Mouse (Mus musculus): Measurements from ENCODE around the gene Fam228b. TPM values are rescaled to one million over a fixed set of nuclear protein-coding genes. Genes with fewer than 3 reads are reported as not detected.
A peak's percentile ranks its signal among the peaks of the same experiment; 100 is the strongest.
"Not testable (repeated sequence)": the region's sequence is repeated elsewhere in the genome, so short reads cannot be mapped to it uniquely, and the experiment has no call there.

Gene Fam228b
- polyA plus RNA-seq, 1 experiment from 2014 or later: 3.4 TPM

DNA sequence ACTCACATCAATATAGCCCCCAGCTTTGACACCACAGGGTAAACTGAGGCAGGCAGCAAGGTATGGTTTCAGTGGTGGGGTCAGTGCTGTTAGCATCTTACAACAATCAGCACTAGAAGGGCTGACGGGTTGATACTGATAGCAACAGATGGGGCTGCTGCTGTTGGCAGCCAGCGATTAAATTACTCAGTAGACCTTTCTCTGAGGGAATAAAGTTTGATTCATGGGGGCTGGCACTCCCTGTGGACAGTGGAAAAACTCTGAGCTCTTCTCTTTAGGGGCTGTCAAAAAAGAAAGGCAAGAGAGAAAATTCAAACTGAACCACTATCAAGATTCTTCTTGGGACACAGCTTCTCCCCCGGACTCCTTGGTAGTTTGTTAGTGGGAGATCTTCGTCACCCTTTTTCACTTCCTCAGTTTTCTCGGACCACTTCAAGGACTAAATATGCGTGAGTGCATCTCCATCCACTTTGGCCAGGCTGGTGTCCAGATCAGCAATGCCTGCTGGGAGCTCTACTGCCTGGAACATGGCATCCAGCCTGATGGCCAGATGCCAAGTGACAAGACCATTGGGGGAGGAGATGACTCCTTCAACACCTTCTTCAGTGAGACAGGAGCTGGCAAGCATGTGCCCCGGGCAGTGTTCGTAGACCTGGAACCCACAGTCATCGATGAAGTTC lies 12.8 kb upstream of the Fam228b start:
- not testable (repeated sequence) for H3K4me2 ChIP-seq; H3K9me3 ChIP-seq; ATAC-seq (ENCODE audit: low FRiP score); H3K27me3 ChIP-seq; H3K9ac ChIP-seq; H3K27ac ChIP-seq; H3K4me1 ChIP-seq (replicated peaks); H3K36me3 ChIP-seq; H3K4me3 ChIP-seq
- WGBS: 89% methylated on average over 9 of the region's 9 CpGs

GRCm38 (mm10) chr12:4781270-4781669 lies 12.2 kb upstream of the Fam228b start:
- Histone ChIP-seq H3K9me3 (no peaks in the 10 kb centered on the region), H3K27ac (no peak overlapping the region), H3K27me3 (no peaks in the 10 kb centered on the region), H3K4me3 (no peak overlapping the region), H3K9ac (no peak overlapping the region), H3K4me2 (no peak overlapping the region), H3K36me3 (no peaks in the 10 kb centered on the region), H3K4me1 (replicated peaks) (no peaks in the 10 kb centered on the region)
- 92% methylated on average over 1 of the region's 1 CpGs for WGBS
- ATAC-seq (ENCODE audit: low FRiP score): no peak

DNA sequence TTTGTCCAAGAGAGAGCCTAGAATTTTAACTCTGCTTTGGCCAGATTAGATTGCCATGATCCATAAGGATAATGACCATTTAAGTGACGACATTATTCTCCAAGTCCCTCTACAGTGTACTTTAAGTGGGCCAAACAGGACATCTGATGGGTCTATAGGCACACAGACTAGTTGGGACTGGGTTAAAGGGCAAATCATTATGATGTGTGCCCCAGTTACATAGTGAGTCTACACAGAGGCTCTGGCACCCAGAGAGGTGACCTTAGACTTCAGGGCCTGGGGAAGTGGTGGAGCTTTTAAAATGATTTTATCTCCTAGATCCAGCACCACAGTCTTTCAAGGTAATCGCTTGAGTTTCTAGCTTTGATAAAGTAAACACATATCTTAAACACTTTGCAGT lies 11.2 kb upstream of the Fam228b start:
- ATAC-seq (ENCODE audit: low FRiP score): no peak
- Histone ChIP-seq H3K36me3 (no peaks in the 10 kb centered on the region), H3K27me3 (no peaks in the 10 kb centered on the region), H3K4me3 (no peak overlapping the region), H3K9me3 (no peaks in the 10 kb centered on the region), H3K27ac (no peak overlapping the region), H3K9ac (no peak overlapping the region), H3K4me2 (no peak overlapping the region), H3K4me1 (replicated peaks) (no peaks in the 10 kb centered on the region)
- 70% methylated on average over 2 of the region's 2 CpGs for WGBS

GRCm38 (mm10) chr12:4777734-4778133 lies 8.7 kb upstream of the Fam228b start:
- 92% methylated on average over 6 of the region's 6 CpGs for WGBS
- Histone ChIP-seq H3K4me1 (replicated peaks) (no peaks in the 10 kb centered on the region), H3K27me3 (no peaks in the 10 kb centered on the region), H3K9me3 (no peaks in the 10 kb centered on the region), H3K27ac (no peak overlapping the region), H3K36me3 (no peaks in the 10 kb centered on the region), H3K4me2 (no peak overlapping the region), H3K4me3 (no peak overlapping the region), H3K9ac (no peak overlapping the region)
- ATAC-seq (ENCODE audit: low FRiP score): no peak

DNA sequence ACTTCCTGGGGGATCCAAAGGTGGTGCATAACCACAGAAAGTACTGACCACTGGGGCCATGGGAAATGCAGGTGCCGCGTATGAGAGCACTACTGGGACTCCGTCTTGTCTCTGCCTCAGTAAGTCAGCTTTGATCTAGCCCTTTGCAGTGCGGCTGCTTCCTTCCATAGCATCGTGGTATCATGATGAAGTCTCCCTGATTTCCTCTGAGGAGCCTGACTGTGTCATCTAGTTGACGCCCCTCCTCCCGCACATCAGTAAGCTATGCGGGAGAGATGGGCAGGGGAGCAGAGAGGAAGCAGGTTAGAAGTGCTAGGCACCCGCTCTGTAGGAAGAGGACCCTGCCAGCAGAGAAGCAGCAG lies 6.5 kb upstream of the Fam228b start:
- Histone ChIP-seq H3K4me2 (no peak overlapping the region), H3K27me3 (no peaks in the 10 kb centered on the region), H3K9ac (no peak overlapping the region), H3K27ac (no peak overlapping the region), H3K9me3 (no peaks in the 10 kb centered on the region), H3K36me3 (no peaks in the 10 kb centered on the region), H3K4me1 (replicated peaks) (no peaks in the 10 kb centered on the region), H3K4me3 (no peak overlapping the region)
- no peak for ATAC-seq (ENCODE audit: low FRiP score)
- 82% methylated on average over 9 of the region's 9 CpGs for WGBS

- H3K4me2 ChIP-seq: no peak overlapping the region
- ATAC-seq (ENCODE audit: low FRiP score): no peak
- no peaks in the 10 kb centered on the region for H3K27me3 ChIP-seq
- no peak overlapping the region for H3K4me3 ChIP-seq
- no peaks in the 10 kb centered on the region for H3K9me3 ChIP-seq
- no peaks in the 10 kb centered on the region for H3K36me3 ChIP-seq
- no peak overlapping the region for H3K27ac ChIP-seq
- H3K9ac ChIP-seq: no peak overlapping the region
- no peaks in the 10 kb centered on the region for H3K4me1 ChIP-seq (replicated peaks)
- WGBS: 94% methylated on average over 8 of the region's 8 CpGs
Measured at GRCm38 (mm10) chr12:4774895-4775587, 6.0 kb upstream of the Fam228b start.

GRCm38 (mm10) chr12:4769333-4769723 lies 261 bp upstream of the Fam228b start:
- Histone ChIP-seq H3K9ac (peak overlapping the region; percentile 83), H3K4me2 (peak overlapping the region; percentile 65), H3K27ac (peak overlapping the region; percentile 96), H3K9me3 (no peaks in the 10 kb centered on the region), H3K4me1 (replicated peaks) (peaks cover 4% of the 10 kb centered on the region; the same call in 1 of the 2 replicates), H3K4me3 (peak overlapping the region; percentile 62), H3K27me3 (no peaks in the 10 kb centered on the region), H3K36me3 (no peaks in the 10 kb centered on the region)
- ATAC-seq (ENCODE audit: low FRiP score): peak; percentile 61
- 19% methylated on average over 13 of the region's 13 CpGs for WGBS

GRCm38 (mm10) chr12:4757060-4757459 lies 12.0 kb downstream of the Fam228b start:
- Histone ChIP-seq H3K9me3 (0 out of 2 replicates have a peak, but pooled peaks cover 3% of the 10 kb centered on the region), H3K4me2 (no peak overlapping the region), H3K36me3 (0 out of 2 replicates have a peak, but pooled peaks cover 3% of the 10 kb centered on the region), H3K4me1 (replicated peaks) (no peaks in the 10 kb centered on the region), H3K9ac (no peak overlapping the region), H3K4me3 (no peak overlapping the region), H3K27me3 (no peaks in the 10 kb centered on the region), H3K27ac (no peak overlapping the region)
- 90% methylated on average over 1 of the region's 1 CpGs for WGBS
- no peak for ATAC-seq (ENCODE audit: low FRiP score)

- H3K27ac ChIP-seq; H3K9me3 ChIP-seq; H3K9ac ChIP-seq; H3K4me3 ChIP-seq; H3K27me3 ChIP-seq; ATAC-seq (ENCODE audit: low FRiP score); H3K36me3 ChIP-seq; H3K4me1 ChIP-seq (replicated peaks); H3K4me2 ChIP-seq: not testable (repeated sequence)
- 91% methylated on average over 4 of the region's 4 CpGs for WGBS
Measured at GRCm38 (mm10) chr12:4754451-4754850, 14.6 kb downstream of the Fam228b start.

GRCm38 (mm10) chr12:4744486-4744885 lies 24.6 kb downstream of the Fam228b start:
- 93% methylated on average over 10 of the region's 10 CpGs for WGBS
- Histone ChIP-seq H3K4me1 (replicated peaks) (no peaks in the 10 kb centered on the region), H3K4me3 (no peak overlapping the region), H3K9me3 (no peaks in the 10 kb centered on the region), H3K27me3 (no peaks in the 10 kb centered on the region), H3K36me3 (no peaks in the 10 kb centered on the region), H3K27ac (no peak overlapping the region), H3K4me2 (no peak overlapping the region), H3K9ac (no peak overlapping the region)
- no peak for ATAC-seq (ENCODE audit: low FRiP score)

DNA sequence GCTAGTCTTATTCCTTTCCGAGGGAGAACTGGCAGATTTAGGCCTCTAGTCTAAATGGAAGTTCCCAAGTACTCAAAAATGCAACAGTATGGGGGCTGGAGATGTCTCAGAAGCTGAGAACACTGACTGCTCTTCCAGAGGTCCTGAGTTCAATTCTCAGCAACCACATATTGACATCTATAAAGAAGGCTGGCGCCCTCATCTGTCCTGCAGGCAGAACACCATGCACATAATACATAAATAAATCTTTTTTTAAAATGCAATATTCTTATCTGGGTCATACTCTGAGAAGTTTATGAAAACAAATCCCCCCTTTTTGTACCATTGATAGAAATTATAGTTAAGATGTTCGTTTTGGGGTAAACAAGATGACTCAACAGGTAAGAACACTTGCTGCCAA lies 26.9 kb downstream of the Fam228b start:
- Histone ChIP-seq H3K9ac (no peak overlapping the region), H3K4me2 (no peak overlapping the region), H3K27me3 (no peaks in the 10 kb centered on the region), H3K27ac (no peak overlapping the region), H3K9me3 (no peaks in the 10 kb centered on the region), H3K4me1 (replicated peaks) (no peaks in the 10 kb centered on the region), H3K4me3 (no peak overlapping the region), H3K36me3 (no peaks in the 10 kb centered on the region)
- 90% methylated on average over 3 of the region's 3 CpGs for WGBS
- ATAC-seq (ENCODE audit: low FRiP score): no peak

GRCm38 (mm10) chr12:4740823-4741222 lies 28.2 kb downstream of the Fam228b start:
- ATAC-seq (ENCODE audit: low FRiP score): no peak
- H3K9me3 ChIP-seq: no peaks in the 10 kb centered on the region
- 81% methylated on average over 7 of the region's 7 CpGs for WGBS
- H3K27ac ChIP-seq: no peak overlapping the region
- H3K27me3 ChIP-seq: no peaks in the 10 kb centered on the region
- no peak overlapping the region for H3K9ac ChIP-seq
- H3K4me2 ChIP-seq: no peak overlapping the region
- no peaks in the 10 kb centered on the region for H3K4me1 ChIP-seq (replicated peaks)
- H3K4me3 ChIP-seq: no peak overlapping the region
- H3K36me3 ChIP-seq: no peaks in the 10 kb centered on the region

DNA sequence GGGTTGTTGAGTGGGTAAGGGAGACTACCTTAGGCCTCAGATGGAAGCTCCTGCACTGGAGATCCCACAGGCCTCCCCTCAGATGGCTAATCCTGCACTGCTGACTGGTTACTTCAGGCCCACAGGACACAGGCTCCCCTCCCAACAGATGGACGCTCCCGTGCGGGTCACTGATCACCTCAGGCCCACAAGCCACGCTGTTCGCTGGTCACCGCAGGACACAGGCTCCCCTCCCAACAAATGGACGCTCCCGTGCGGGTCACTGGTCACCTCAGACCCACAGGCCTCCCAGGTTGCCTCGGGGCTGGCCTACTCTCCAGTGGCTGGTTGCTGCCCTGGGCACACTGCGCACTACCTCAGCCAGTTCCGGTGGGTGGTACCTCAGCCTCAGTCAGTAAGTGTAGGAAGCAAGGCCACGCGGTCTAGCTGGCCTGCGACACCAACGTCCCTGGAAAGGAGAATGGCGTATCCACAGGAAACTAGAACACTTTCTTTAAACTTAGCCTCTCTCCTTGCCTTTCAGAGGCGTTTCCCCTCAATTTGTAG lies 31.0 kb downstream of the Fam228b start, which contains the start of gene Fam228a:
Fam228a (minus strand) TSS at position 400 of the 546 bp plus-strand sequence.
- H3K9ac ChIP-seq: no peak within 1 kb of the TSS
- H3K4me3 ChIP-seq: no peak within 1 kb of the TSS
- no peaks in the 10 kb centered on the region for H3K9me3 ChIP-seq
- H3K36me3 ChIP-seq: no peaks in the 10 kb centered on the region
- H3K27ac ChIP-seq: no peak within 1 kb of the TSS
- H3K27me3 ChIP-seq: no peaks in the 10 kb centered on the region
- WGBS: 85% methylated on average over 18 of the region's 18 CpGs
- H3K4me1 ChIP-seq (replicated peaks): no peaks in the 10 kb centered on the region
- no peak for ATAC-seq (ENCODE audit: low FRiP score)
- H3K4me2 ChIP-seq: no peak within 1 kb of the TSS

Measured in hindbrain, embryonic 13.5 days (tissue).